Mouse (Mus musculus): ENCODE results near the gene Adat1. TPM values are rescaled to one million over a fixed set of nuclear protein-coding genes. Genes with fewer than 3 reads are reported as not detected.

The Adat1 gene
- 1 to 10 TPM; 4.9 to 8.8 (median 7.5) TPM for total RNA-seq (2022)

GRCm38 (mm10) chr8:111992013-111992702, at the start of gene Adat1:
Adat1 (minus strand) TSS chr8:111992302.
- peak; percentile 83 to 84 for DNase-seq (ENCODE audit: low spot score in 2 of 2)

GRCm38 (mm10) chr8:112037521-112037920, 45.4 kb upstream of the Adat1 start:
- no peak for DNase-seq (ENCODE audit: low spot score in 2 of 2)

- DNase-seq (ENCODE audit: low spot score in 2 of 2), result peak in 1 of 2 experiments; percentile 15
Observed at GRCm38 (mm10) chr8:112034603-112035002, 42.5 kb upstream of the Adat1 start.

GRCm38 (mm10) chr8:112033071-112033470, 41.0 kb upstream of the Adat1 start:
- no peak for DNase-seq (ENCODE audit: low spot score in 2 of 2)

GRCm38 (mm10) chr8:112030663-112031062, 38.6 kb upstream of the Adat1 start:
- DNase-seq (ENCODE audit: low spot score in 2 of 2), result no peak

- no peak for DNase-seq (ENCODE audit: low spot score in 2 of 2)
Observed at GRCm38 (mm10) chr8:112029455-112029854, 37.4 kb upstream of the Adat1 start.

GRCm38 (mm10) chr8:112014936-112015335, 22.8 kb upstream of the Adat1 start, which contains the start of gene Gm6793:
Gm6793 (minus strand) TSS chr8:112015036.
- DNase-seq (ENCODE audit: low spot score in 2 of 2), result no peak

- DNase-seq (ENCODE audit: low spot score in 2 of 2), result no peak
Observed at GRCm38 (mm10) chr8:112011816-112012242, 19.7 kb upstream of the Adat1 start.

- DNase-seq (ENCODE audit: low spot score in 2 of 2), result peak; percentile 87
Observed at GRCm38 (mm10) chr8:112010997-112011815, 19.1 kb upstream of the Adat1 start, which contains the start of the genes Kars and Terf2ip. Kars (minus strand) TSS chr8:112011323. Terf2ip (plus strand) TSS chr8:112011398.

- DNase-seq (ENCODE audit: low spot score in 2 of 2), result no peak
Observed at GRCm38 (mm10) chr8:112009558-112009957, 17.5 kb upstream of the Adat1 start.

GRCm38 (mm10) chr8:112007669-112008068, 15.6 kb upstream of the Adat1 start:
- DNase-seq (ENCODE audit: low spot score in 2 of 2), result no peak

GRCm38 (mm10) chr8:112005601-112006000, 13.5 kb upstream of the Adat1 start:
- DNase-seq (ENCODE audit: low spot score in 2 of 2), result peak in 1 of 2 experiments; percentile 49

GRCm38 (mm10) chr8:112004754-112005153, 12.7 kb upstream of the Adat1 start:
- DNase-seq (ENCODE audit: low spot score in 2 of 2), result no peak

- DNase-seq (ENCODE audit: low spot score in 2 of 2), result no peak
Observed at GRCm38 (mm10) chr8:111992703-111993039, 569 bp upstream of the Adat1 start.

- DNase-seq (ENCODE audit: low spot score in 2 of 2), result no peak
Observed at GRCm38 (mm10) chr8:111991278-111991677, 824 bp downstream of the Adat1 start.

- peak in 1 of 2 experiments; percentile 77 for DNase-seq (ENCODE audit: low spot score in 2 of 2)
Observed at GRCm38 (mm10) chr8:111989911-111990310, 2.2 kb downstream of the Adat1 start.

GRCm38 (mm10) chr8:111984511-111984910, 7.6 kb downstream of the Adat1 start:
- no peak for DNase-seq (ENCODE audit: low spot score in 2 of 2)

GRCm38 (mm10) chr8:111982116-111982515, 10.0 kb downstream of the Adat1 start:
- no peak for DNase-seq (ENCODE audit: low spot score in 2 of 2)

- DNase-seq (ENCODE audit: low spot score in 2 of 2), result no peak
Observed at GRCm38 (mm10) chr8:111978147-111978546, 14.0 kb downstream of the Adat1 start.

GRCm38 (mm10) chr8:111976326-111976725, 15.8 kb downstream of the Adat1 start:
- DNase-seq (ENCODE audit: low spot score in 2 of 2), result no peak

GRCm38 (mm10) chr8:111975706-111976105, 16.4 kb downstream of the Adat1 start:
- no peak for DNase-seq (ENCODE audit: low spot score in 2 of 2)

GRCm38 (mm10) chr8:111974138-111974537, 18.0 kb downstream of the Adat1 start:
- DNase-seq (ENCODE audit: low spot score in 2 of 2), result no peak
